Mouse (Mus musculus) heart, adult 2 months (tissue): ENCODE measurements around the gene B4galnt4. TPM values are rescaled to one million over a fixed set of nuclear protein-coding genes. Genes with fewer than 3 reads are reported as not detected.

ENCODE experiments used
- DNase-seq, 2 experiments: peaks; one replicate each; pipeline ENCODE4 v3.0.0; 2021
- H3K27ac ChIP-seq: fragments of 200-600 bp; 2 replicates; pipeline ENCODE4 v1.8.1; 2022
- H3K27me3 ChIP-seq: fragments of 200-500 bp; 2 replicates; pipeline ENCODE4 v1.6.1; 2012; ENCODE audit warnings: mild to moderate bottlenecking, low read length, inconsistent platforms, mixed read lengths; ENCODE audit not compliant: control insufficient read depth, insufficient read depth
- H3K36me3 ChIP-seq: fragments of 200-500 bp; 2 replicates; pipeline ENCODE4 v1.6.1; 2012; ENCODE audit warnings: low read length, inconsistent platforms; ENCODE audit not compliant: control insufficient read depth, insufficient read depth
- H3K4me1 ChIP-seq: fragments of 200-500 bp; 2 replicates; pipeline ENCODE4 v1.6.1; 2011; ENCODE audit warnings: low read length; ENCODE audit not compliant: control insufficient read depth, insufficient read depth
- H3K4me3 ChIP-seq: fragments of 200-600 bp; 2 replicates; pipeline ENCODE4 v1.8.1; 2022
- H3K79me2 ChIP-seq: fragments of 200-500 bp; replicated peaks from 2 replicates; pipeline ENCODE4 v1.6.1; 2012; ENCODE audit warnings: mild to moderate bottlenecking, inconsistent platforms, low read length, moderate library complexity, mixed read lengths; ENCODE audit not compliant: control insufficient read depth, insufficient read depth
- H3K9ac ChIP-seq: fragments of 200-500 bp; 2 replicates; pipeline ENCODE4 v1.6.1; 2012; ENCODE audit warnings: low read depth, mild to moderate bottlenecking, control low read depth, inconsistent platforms, low read length, mixed read lengths
- CTCF ChIP-seq: fragments of 200-600 bp; IDR thresholded peaks from 2 replicates; pipeline ENCODE4 v1.8.1; 2022; ENCODE audit warnings: antibody characterized with exemption, mild to moderate bottlenecking, moderate library complexity
- EP300 ChIP-seq: fragments of 200-500 bp; IDR thresholded peaks from 2 replicates; pipeline ENCODE4 v1.6.1; 2011; ENCODE audit warnings: low read depth, low read length, control low read depth; ENCODE audit not compliant: insufficient read depth
- POLR2A ChIP-seq: fragments of 200-500 bp; IDR thresholded peaks from 2 replicates; pipeline ENCODE4 v1.6.1; 2011; ENCODE audit warnings: mild to moderate bottlenecking, low read depth, low read length, control low read depth; ENCODE audit not compliant: insufficient read depth
- WGBS: fragments of 180-500 bp; shearing (Covaris S2); methylation state at CpG from one replicate; pipeline ENCODE4 v1.1.7; 2018; 5-methylcytosine and 5-hydroxymethylcytosine counted together
- intact Hi-C: fragments of 180-260 bp; cut with DNase I; formaldehyde crosslinking; loops from one replicate; pipeline ENCODE4 v1.15.1; 2025
- polyA plus RNA-seq: library from polyadenylated mRNA; depleted of rRNA; stranded (reverse); fragments of >200 nt; gene quantifications from 2 replicates; pipeline ENCODE4 v1.2.3, GENCODE M21; 2012
- total RNA-seq, 2 experiments: library from RNA; stranded (reverse); gene quantifications; 2 replicates each; pipeline ENCODE4 v1.2.3; 2021

The B4galnt4 gene
- total and polyA plus RNA-seq, 3 experiments, result 0.04 to 0.07 TPM; not detected in 1

DNA sequence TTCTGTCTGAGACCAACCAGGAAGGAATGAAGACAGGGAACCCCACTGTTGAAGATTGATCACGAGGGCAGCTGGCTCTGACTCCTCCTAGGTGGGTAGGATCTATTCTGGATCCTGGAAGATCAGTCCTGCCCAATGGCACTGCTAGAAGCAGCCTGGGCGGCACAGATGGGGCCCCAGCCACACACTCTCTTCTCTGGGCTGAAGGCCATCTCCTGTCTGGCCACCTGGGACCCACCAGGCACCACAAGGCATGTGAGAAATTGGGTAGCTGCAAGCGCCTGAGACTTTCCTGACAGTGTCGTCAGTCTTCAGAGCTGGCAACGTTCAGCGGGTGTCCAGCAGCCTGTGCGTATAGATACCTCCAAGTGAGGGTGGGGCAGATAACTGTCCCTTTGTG, 1.6 kb downstream of the B4galnt4 start:
- Histone ChIP-seq H3K79me2 (no peaks in the 10 kb centered on the region), H3K36me3 (no peaks in the 10 kb centered on the region), H3K4me3 (no peak overlapping the region), H3K4me1 (no peaks in the 10 kb centered on the region; the same call in 1 of the 2 replicates), H3K9ac (no peak overlapping the region), H3K27me3 (peaks cover 5% of the 10 kb centered on the region; the same call in 1 of the 2 replicates), H3K27ac (no peak overlapping the region)
- WGBS, result 73% methylated on average over 7 of the region's 7 CpGs
- DNase-seq, result no peak
- intact Hi-C loops, result no loop called here
- TF ChIP-seq EP300, result no peak
- TF ChIP-seq POLR2A, result no peak
- no peak for TF ChIP-seq CTCF

- 85% methylated on average over 3 of the region's 3 CpGs for whole genome bisulfite sequencing
- Histone ChIP-seq H3K9ac (no peak overlapping the region), H3K27ac (no peak overlapping the region), H3K36me3 (no peaks in the 10 kb centered on the region), H3K79me2 (no peaks in the 10 kb centered on the region), H3K4me1 (no peaks in the 10 kb centered on the region; the same call in 1 of the 2 replicates), H3K4me3 (no peak overlapping the region), H3K27me3 (peaks cover 5% of the 10 kb centered on the region; the same call in 1 of the 2 replicates)
- no peak for DNase-seq
- intact Hi-C loops, result no loop called here
- no peak for TF ChIP-seq POLR2A
- TF ChIP-seq CTCF, result no peak
- TF ChIP-seq EP300, result no peak
Observed at GRCm38 (mm10) chr7:141063353-141063752, 2.4 kb downstream of the B4galnt4 start.

DNA sequence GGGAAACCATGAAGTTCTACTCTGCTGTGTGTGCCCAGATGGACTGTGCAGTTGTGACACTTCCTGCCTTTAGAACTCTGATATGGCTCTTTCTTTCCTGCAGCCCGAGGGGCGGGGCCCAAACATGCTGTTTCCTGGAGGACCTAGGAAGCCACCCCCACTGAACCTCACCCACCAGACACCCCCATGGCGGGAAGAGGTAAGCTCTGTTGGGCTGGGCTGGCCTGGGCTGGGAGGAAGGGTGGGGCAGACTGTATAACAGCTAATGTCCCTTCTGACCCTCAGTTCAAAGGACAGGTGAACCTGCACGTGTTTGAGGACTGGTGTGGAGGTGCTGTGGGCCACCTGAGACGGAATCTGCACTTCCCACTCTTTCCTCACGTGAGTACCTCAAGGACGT, 3.3 kb downstream of the B4galnt4 start:
- no peaks in the 10 kb centered on the region for H3K36me3 ChIP-seq
- H3K4me1 ChIP-seq, result no peaks in the 10 kb centered on the region; the same call in 1 of the 2 replicates
- no peak overlapping the region for H3K27ac ChIP-seq
- no peak overlapping the region for H3K4me3 ChIP-seq
- H3K79me2 ChIP-seq, result no peaks in the 10 kb centered on the region
- peaks cover 5% of the 10 kb centered on the region; the same call in 1 of the 2 replicates for H3K27me3 ChIP-seq
- WGBS, result 54% methylated on average over 7 of the region's 7 CpGs
- no peak for TF ChIP-seq CTCF
- no peak for TF ChIP-seq POLR2A
- TF ChIP-seq EP300, result no peak
- no peak for DNase-seq
- no peak overlapping the region for H3K9ac ChIP-seq
- intact Hi-C loops, result no loop called here

- Histone ChIP-seq H3K4me1 (no peaks in the 10 kb centered on the region; the same call in 1 of the 2 replicates), H3K36me3 (no peaks in the 10 kb centered on the region), H3K79me2 (no peaks in the 10 kb centered on the region), H3K4me3 (no peak overlapping the region), H3K27ac (no peak overlapping the region), H3K27me3 (peaks cover 5% of the 10 kb centered on the region; the same call in 1 of the 2 replicates), H3K9ac (no peak overlapping the region)
- intact Hi-C loops, result no loop called here
- no peak for TF ChIP-seq CTCF
- TF ChIP-seq POLR2A, result no peak
- no peak for TF ChIP-seq EP300
- 80% methylated on average over 7 of the region's 7 CpGs for WGBS
- DNase-seq, result no peak
Observed at GRCm38 (mm10) chr7:141064576-141064975, 3.7 kb downstream of the B4galnt4 start.

DNA sequence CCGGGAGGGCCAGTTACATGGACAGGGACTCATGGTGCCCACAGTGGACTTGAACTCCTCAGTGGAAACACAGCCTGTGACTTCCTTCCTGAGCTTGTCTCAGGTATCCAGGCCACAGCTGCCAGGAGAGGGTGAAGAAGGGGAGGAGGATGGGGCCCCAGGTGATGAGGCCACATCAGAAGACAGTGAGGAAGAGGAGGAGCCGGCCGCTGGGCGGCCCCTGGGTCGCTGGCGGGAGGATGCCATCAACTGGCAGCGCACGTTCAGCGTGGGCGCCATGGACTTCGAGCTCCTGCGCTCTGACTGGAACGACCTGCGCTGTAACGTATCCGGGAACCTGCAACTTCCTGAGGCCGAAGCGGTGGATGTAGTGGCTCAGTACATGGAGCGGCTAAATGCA, 7.4 kb downstream of the B4galnt4 start:
- H3K4me3 ChIP-seq, result no peak overlapping the region
- DNase-seq, result no peak
- H3K36me3 ChIP-seq, result no peaks in the 10 kb centered on the region
- 62% methylated on average over 19 of the region's 19 CpGs for WGBS
- H3K79me2 ChIP-seq, result no peaks in the 10 kb centered on the region
- peaks cover 3% of the 10 kb centered on the region; the same call in 1 of the 2 replicates for H3K27me3 ChIP-seq
- intact Hi-C loops, result loop anchor here (2.0 kb wide), 1 partner anchor 20 kb away; no protein-coding TSS in a partner anchor
- H3K4me1 ChIP-seq, result no peaks in the 10 kb centered on the region; the same call in 1 of the 2 replicates
- H3K27ac ChIP-seq, result no peak overlapping the region
- no peak overlapping the region for H3K9ac ChIP-seq
- TF ChIP-seq EP300 (no peak), CTCF (no peak), POLR2A (no peak)

DNA sequence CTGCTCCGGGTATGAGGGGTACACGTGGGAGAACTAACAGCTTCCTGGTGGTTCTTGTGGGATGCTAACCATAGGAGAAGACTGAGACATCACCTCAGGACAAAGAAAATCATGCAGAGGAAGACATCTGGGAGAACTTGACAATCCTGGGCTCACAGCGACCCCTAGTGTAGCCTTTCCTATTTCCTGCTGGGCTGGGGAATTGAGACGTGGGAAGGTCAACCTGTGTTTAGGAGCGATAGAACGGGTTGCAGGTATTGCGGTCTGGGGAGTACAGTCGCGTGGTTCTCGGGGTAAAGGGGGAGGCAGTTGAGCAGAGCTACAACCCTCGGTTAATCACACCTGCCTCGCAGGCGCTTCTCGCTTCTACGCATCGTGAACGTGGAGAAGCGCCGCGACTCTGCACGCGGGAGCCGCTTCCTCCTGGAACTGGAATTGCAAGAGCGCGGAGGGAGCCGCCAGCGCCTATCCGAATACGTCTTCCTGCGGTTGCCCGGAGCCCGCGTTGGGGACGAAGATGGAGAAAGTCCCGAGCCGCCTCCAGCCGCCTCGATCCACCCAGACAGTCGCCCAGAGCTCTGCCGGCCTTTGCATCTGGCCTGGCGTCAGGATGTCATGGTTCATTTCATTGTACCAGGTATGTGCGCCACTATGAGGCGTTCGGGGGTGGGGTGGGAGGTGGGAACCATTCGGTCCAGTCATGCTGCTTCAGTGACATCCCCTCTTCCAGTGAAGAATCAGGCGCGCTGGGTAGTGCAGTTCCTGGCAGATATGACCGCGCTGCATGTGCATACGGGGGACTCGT, 9.4 kb downstream of the B4galnt4 start:
- intact Hi-C loops, result loop anchor here (1.0 to 5.0 kb wide), 2 partner anchors 107 to 162 kb away; no protein-coding TSS in a partner anchor
- Histone ChIP-seq H3K9ac (no peak overlapping the region; the same call in 1 of the 2 replicates), H3K36me3 (no peaks in the 10 kb centered on the region), H3K4me1 (no peaks in the 10 kb centered on the region; the same call in 1 of the 2 replicates), H3K4me3 (peak overlapping the region; percentile 24; the same call in 1 of the 2 replicates), H3K27ac (no peak overlapping the region), H3K79me2 (no peaks in the 10 kb centered on the region), H3K27me3 (peaks cover 3% of the 10 kb centered on the region; the same call in 1 of the 2 replicates)
- DNase-seq, result peak; percentile 63 to 77
- WGBS, result 2% methylated on average over 51 of the region's 51 CpGs
- peak; percentile 56; the same call in 1 of the 2 replicates for TF ChIP-seq EP300
- no peak for TF ChIP-seq POLR2A
- TF ChIP-seq CTCF, result peak; percentile 81
